Mouse (Mus musculus) hindbrain, embryonic 11.5 days (tissue): ENCODE results near the gene Cd160. TPM values are rescaled to one million over a fixed set of nuclear protein-coding genes. Genes with fewer than 3 reads are reported as not detected.

Experiments
- ATAC-seq: fragments of 200-750 bp; cut with Nextera tagmentation; 2 replicates; pipeline ENCODE4 v1.8.0; 2017; ENCODE audit warnings: mild to moderate bottlenecking, moderate TSS enrichment, moderate library complexity; ENCODE audit not compliant: low FRiP score
- DNase-seq: peaks from one replicate; pipeline ENCODE4 v3.0.0-alpha.2; 2015; ENCODE audit warnings: low spot score
- H3K27ac ChIP-seq: fragments of 300-500 bp; sonication (generic); 2 replicates; pipeline ENCODE4 v1.5.1; 2014; ENCODE audit warnings: mild to moderate bottlenecking, low read depth, low read length
- H3K27me3 ChIP-seq: fragments of 300-500 bp; sonication (generic); 2 replicates; pipeline ENCODE4 v1.6.1; 2014; ENCODE audit warnings: mild to moderate bottlenecking, low read length, moderate library complexity, mixed read lengths; ENCODE audit not compliant: control insufficient read depth, insufficient read depth
- H3K36me3 ChIP-seq: fragments of 300-500 bp; sonication (generic); 2 replicates; pipeline ENCODE4 v1.6.1; 2014; ENCODE audit warnings: mild to moderate bottlenecking, low read length, moderate library complexity, mixed read lengths; ENCODE audit not compliant: control insufficient read depth, insufficient read depth
- H3K4me1 ChIP-seq: fragments of 300-500 bp; sonication (generic); replicated peaks from 2 replicates; pipeline ENCODE4 v1.6.1; 2014; ENCODE audit warnings: low read length, mixed read lengths; ENCODE audit not compliant: control insufficient read depth, insufficient read depth
- H3K4me2 ChIP-seq: fragments of 300-500 bp; sonication (generic); replicated peaks from 2 replicates; pipeline ENCODE4 v1.6.1; 2014; ENCODE audit warnings: mild to moderate bottlenecking, low read depth, low read length
- H3K4me3 ChIP-seq: fragments of 300-500 bp; sonication (generic); 2 replicates; pipeline ENCODE4 v1.5.1; 2014; ENCODE audit warnings: low read depth, low read length
- H3K9ac ChIP-seq: fragments of 300-500 bp; sonication (generic); 2 replicates; pipeline ENCODE4 v1.6.1; 2014; ENCODE audit warnings: low read depth, low read length
- H3K9me3 ChIP-seq: fragments of 300-500 bp; sonication (generic); 2 replicates; pipeline ENCODE4 v1.6.1; 2016; ENCODE audit warnings: low read length; ENCODE audit not compliant: control insufficient read depth
- WGBS: fragments of 180-500 bp; shearing (Covaris S2); extraction: QIAGEN DNeasy Blood & Tissue Kit; methylation state at CpG from one replicate; pipeline ENCODE4 v1.1.7; 2014; 5-methylcytosine and 5-hydroxymethylcytosine counted together
- polyA plus RNA-seq: library from polyadenylated mRNA; unstranded; fragments of >200 nt; fragmentation: Nextera tagmentation; extraction: Ambion mirVana; gene quantifications from 2 replicates; pipeline ENCODE4 v1.2.1, GENCODE M21; 2014

Gene Cd160
- 0.18 and 0.20 TPM in 2 replicates for polyA plus RNA-seq

GRCm38 (mm10) chr3:96828984-96829383 is at the start of gene Cd160, which contains the start of gene Pdzk1:
Gene Cd160 (minus strand): TSS chr3:96829351.
Gene Pdzk1 (plus strand): TSS chr3:96829284.
- DNase-seq (no peak), ATAC-seq (no peak)
- Histone ChIP-seq H3K4me1 (no peaks in the 10 kb centered on the region), H3K4me3 (no peak within 1 kb of the TSS), H3K4me2 (no peak within 1 kb of the TSS), H3K27me3 (no peaks in the 10 kb centered on the region), H3K9me3 (no peaks in the 10 kb centered on the region), H3K36me3 (no peaks in the 10 kb centered on the region), H3K27ac (no peak within 1 kb of the TSS), H3K9ac (no peak within 1 kb of the TSS)
- 88% methylated on average over 1 of the region's 1 CpGs for WGBS

- no peak for DNase-seq
- H3K4me2 ChIP-seq: no peak overlapping the region
- H3K27ac ChIP-seq: no peak overlapping the region
- 89% methylated on average over 7 of the region's 7 CpGs for WGBS
- H3K4me3 ChIP-seq: no peak overlapping the region
- H3K9ac ChIP-seq: no peak overlapping the region
- H3K4me1 ChIP-seq: no peaks in the 10 kb centered on the region
- H3K9me3 ChIP-seq: no peaks in the 10 kb centered on the region
- H3K36me3 ChIP-seq: peaks cover 5% of the 10 kb centered on the region; the same call in 1 of the 2 replicates
- H3K27me3 ChIP-seq: no peaks in the 10 kb centered on the region
- ATAC-seq: no peak
These were observed 45.8 kb upstream of the Cd160 start for GRCm38 (mm10) chr3:96874808-96875571.

GRCm38 (mm10) chr3:96872501-96872900 is 43.4 kb upstream of the Cd160 start:
- H3K4me1 ChIP-seq: no peaks in the 10 kb centered on the region
- DNase-seq: no peak
- H3K4me3 ChIP-seq: no peak overlapping the region
- H3K9me3 ChIP-seq: no peaks in the 10 kb centered on the region
- no peak overlapping the region for H3K4me2 ChIP-seq
- no peak overlapping the region for H3K9ac ChIP-seq
- 96% methylated on average over 8 of the region's 8 CpGs for WGBS
- no peaks in the 10 kb centered on the region for H3K27me3 ChIP-seq
- H3K27ac ChIP-seq: no peak overlapping the region
- peaks cover 5% of the 10 kb centered on the region; the same call in 1 of the 2 replicates for H3K36me3 ChIP-seq
- no peak for ATAC-seq

DNA sequence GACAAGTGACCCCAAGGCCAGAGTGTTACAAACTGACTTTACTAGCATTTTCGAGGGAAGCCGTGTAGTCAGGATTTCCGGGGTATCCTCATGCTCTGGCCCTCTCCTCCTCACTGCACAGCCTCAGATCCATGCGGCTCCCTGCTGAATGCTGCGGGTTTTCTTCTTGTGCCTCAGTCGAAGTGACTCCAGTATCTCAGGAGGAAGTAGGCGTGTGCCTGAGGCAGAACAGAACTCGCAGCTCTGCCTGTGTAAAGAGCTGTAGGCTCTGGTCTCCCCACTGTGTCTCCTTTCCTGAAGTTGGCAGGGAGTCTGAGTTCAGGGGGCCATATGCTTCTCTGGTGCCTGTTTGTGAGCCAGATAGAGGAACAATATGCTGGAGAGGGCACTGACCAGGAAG is 41.9 kb upstream of the Cd160 start:
- Histone ChIP-seq H3K27ac (no peak overlapping the region), H3K9me3 (no peaks in the 10 kb centered on the region), H3K4me3 (no peak overlapping the region), H3K36me3 (peaks cover 5% of the 10 kb centered on the region; the same call in 1 of the 2 replicates), H3K27me3 (no peaks in the 10 kb centered on the region), H3K4me2 (no peak overlapping the region), H3K9ac (no peak overlapping the region), H3K4me1 (no peaks in the 10 kb centered on the region)
- ATAC-seq (no peak), DNase-seq (no peak)
- WGBS: 86% methylated on average over 8 of the region's 8 CpGs

DNA sequence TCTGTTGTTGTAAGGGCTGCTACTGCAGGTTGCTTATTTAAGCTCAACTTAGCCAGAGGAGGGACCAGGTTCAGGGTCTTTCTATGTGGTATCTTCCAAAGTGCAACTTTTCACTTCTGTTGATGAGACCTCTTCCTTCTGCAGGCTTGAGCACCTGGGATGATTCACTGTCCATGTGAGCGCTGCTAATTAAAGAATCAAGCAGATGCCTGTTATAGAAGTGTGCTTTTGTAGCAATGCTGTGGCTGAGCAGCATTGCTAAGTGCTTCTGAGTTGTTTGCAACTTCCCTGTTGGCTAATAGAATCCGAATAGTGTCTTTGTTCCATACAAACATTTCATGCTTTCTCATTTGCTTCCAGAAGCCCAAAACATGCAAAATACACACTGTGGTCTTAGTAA is 41.1 kb upstream of the Cd160 start:
- no peaks in the 10 kb centered on the region for H3K4me1 ChIP-seq
- no peak overlapping the region for H3K4me3 ChIP-seq
- no peak for ATAC-seq
- no peak overlapping the region for H3K9ac ChIP-seq
- WGBS: 88% methylated on average over 2 of the region's 2 CpGs
- H3K27ac ChIP-seq: no peak overlapping the region
- peaks cover 5% of the 10 kb centered on the region; the same call in 1 of the 2 replicates for H3K36me3 ChIP-seq
- DNase-seq: no peak
- no peaks in the 10 kb centered on the region for H3K27me3 ChIP-seq
- H3K4me2 ChIP-seq: no peak overlapping the region
- H3K9me3 ChIP-seq: no peaks in the 10 kb centered on the region

GRCm38 (mm10) chr3:96869091-96869490 is 39.9 kb upstream of the Cd160 start:
- DNase-seq (no peak), ATAC-seq (no peak)
- Histone ChIP-seq H3K27me3 (no peaks in the 10 kb centered on the region), H3K27ac (no peak overlapping the region), H3K36me3 (peaks cover 5% of the 10 kb centered on the region; the same call in 1 of the 2 replicates), H3K4me3 (no peak overlapping the region), H3K4me1 (no peaks in the 10 kb centered on the region), H3K4me2 (no peak overlapping the region), H3K9ac (no peak overlapping the region), H3K9me3 (no peaks in the 10 kb centered on the region)
- WGBS: 94% methylated on average over 7 of the region's 7 CpGs

- no peak overlapping the region for H3K27ac ChIP-seq
- H3K4me3 ChIP-seq: no peak overlapping the region
- H3K36me3 ChIP-seq: peaks cover 5% of the 10 kb centered on the region; the same call in 1 of the 2 replicates
- no peak overlapping the region for H3K9ac ChIP-seq
- WGBS: 90% methylated on average over 8 of the region's 8 CpGs
- H3K27me3 ChIP-seq: no peaks in the 10 kb centered on the region
- no peaks in the 10 kb centered on the region for H3K4me1 ChIP-seq
- no peaks in the 10 kb centered on the region for H3K9me3 ChIP-seq
- ATAC-seq: no peak
- H3K4me2 ChIP-seq: no peak overlapping the region
- DNase-seq: no peak
These were observed 39.4 kb upstream of the Cd160 start for GRCm38 (mm10) chr3:96868566-96868965.

DNA sequence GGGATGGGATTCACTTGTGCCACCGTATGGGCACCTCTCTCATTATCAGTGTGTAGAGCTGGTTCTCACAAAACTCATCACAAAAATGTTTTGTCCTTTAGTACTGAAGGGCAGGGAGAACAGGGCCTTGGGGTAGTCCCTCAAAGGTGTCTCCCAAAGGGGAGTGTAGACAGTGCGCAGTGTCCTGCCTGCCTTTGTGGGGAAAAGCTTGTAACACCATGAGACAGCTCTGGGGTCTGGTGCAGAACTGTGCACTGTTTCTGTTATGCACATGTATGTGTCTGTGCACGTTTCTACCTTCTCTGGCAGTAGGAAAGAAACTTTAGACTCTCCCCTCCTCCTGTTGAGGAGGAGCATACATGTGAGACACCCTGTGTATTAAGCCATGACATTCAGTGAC is 38.7 kb upstream of the Cd160 start:
- H3K9me3 ChIP-seq: no peaks in the 10 kb centered on the region
- no peak overlapping the region for H3K4me2 ChIP-seq
- ATAC-seq (no peak), DNase-seq (no peak)
- WGBS: 95% methylated on average over 3 of the region's 3 CpGs
- no peak overlapping the region for H3K27ac ChIP-seq
- no peak overlapping the region for H3K9ac ChIP-seq
- H3K4me1 ChIP-seq: no peaks in the 10 kb centered on the region
- no peaks in the 10 kb centered on the region for H3K27me3 ChIP-seq
- peaks cover 5% of the 10 kb centered on the region; the same call in 1 of the 2 replicates for H3K36me3 ChIP-seq
- no peak overlapping the region for H3K4me3 ChIP-seq

DNA sequence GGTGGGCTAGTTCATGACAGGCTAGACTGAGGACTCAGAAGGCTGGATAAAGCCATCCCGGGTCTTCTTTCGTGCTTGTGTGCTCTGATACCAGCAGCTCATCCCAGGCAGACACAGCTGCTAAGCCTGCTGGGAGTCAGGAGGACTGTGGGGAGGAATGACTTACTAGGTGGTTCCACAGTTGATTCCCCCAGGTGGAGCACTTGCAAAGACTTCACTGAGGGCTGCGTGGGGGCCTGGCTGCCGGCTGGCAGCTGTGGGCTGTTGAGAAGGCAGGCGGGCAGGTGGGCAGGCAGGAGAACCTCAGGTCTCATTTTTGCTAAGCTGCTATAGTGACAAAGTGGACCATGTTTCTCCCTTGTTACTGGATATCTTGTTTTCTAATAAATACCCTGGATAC is 31.3 kb upstream of the Cd160 start:
- Histone ChIP-seq H3K4me1 (no peaks in the 10 kb centered on the region), H3K4me3 (no peak overlapping the region), H3K36me3 (no peaks in the 10 kb centered on the region), H3K27ac (no peak overlapping the region), H3K4me2 (no peak overlapping the region), H3K9me3 (no peaks in the 10 kb centered on the region), H3K9ac (no peak overlapping the region), H3K27me3 (no peaks in the 10 kb centered on the region)
- WGBS: 96% methylated on average over 5 of the region's 5 CpGs
- ATAC-seq: no peak
- DNase-seq: no peak
